Mouse (Mus musculus): ENCODE measurements at regions not wholly inside any gene's neighbourhood (a gene's known extent, or its start where the extent isn't known, plus 50 kb on each side); places are given as distances from the start of the nearest gene placed in this dataset.
A peak's percentile ranks its signal among the peaks of the same experiment; 100 is the strongest.

DNA sequence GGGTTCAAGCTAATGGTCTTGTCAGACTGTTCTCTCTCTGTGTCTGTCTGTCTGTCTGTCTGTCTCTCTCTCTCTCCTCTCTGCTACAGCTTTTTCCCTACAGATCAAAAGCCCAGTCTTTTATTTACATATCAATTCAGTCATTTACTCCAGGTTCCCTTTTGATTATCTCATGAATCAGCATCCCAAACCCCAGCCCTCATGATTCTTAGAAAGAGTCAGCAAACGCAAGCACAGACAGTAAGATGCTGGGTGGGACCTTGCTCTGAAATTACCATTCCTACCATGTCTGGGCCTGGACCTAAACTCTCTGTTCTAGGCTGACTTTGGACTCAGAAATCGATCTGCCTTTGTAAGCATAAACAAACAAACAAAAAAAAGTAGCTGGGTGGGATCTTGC lies 218.0 kb downstream of the Lrig3 start:
- ATAC-seq (ENCODE audit: low FRiP score, low read depth), result no peak
- Histone ChIP-seq H3K4me1 (no peaks in the 10 kb centered on the region), H3K36me3 (no peaks in the 10 kb centered on the region), H3K4me3 (no peak overlapping the region), H3K27me3 (replicated peaks) (no peaks in the 10 kb centered on the region), H3K9ac (no peak overlapping the region), H3K9me3 (peaks cover 4% of the 10 kb centered on the region; the same call in 1 of the 2 replicates), H3K27ac (no peak overlapping the region), H3K4me2 (replicated peaks) (no peak overlapping the region)
- WGBS, result 78% methylated on average over 2 of the region's 2 CpGs

DNA sequence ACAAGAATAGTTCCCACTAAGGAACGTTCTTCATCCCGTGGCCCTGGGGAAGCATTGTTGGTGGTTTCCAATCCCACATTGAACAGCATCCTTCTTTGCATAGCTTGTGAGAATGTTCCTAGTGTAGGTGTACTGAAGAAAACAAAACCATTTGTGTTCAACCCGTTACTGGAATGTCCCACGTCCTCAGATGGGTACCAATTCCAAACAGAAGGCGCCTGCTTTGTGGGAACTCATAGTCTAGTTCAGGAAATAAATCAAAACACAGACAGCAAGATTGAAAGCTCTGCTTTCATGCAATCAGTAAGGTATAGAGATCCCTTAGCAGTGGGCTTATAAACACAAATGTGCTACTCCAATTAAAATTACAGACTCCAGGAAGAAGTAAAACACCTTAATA lies 219.4 kb downstream of the Lrig3 start:
- Histone ChIP-seq H3K4me1 (no peaks in the 10 kb centered on the region), H3K9me3 (peaks cover 4% of the 10 kb centered on the region; the same call in 1 of the 2 replicates), H3K4me2 (replicated peaks) (no peak overlapping the region), H3K27ac (no peak overlapping the region), H3K36me3 (no peaks in the 10 kb centered on the region), H3K9ac (no peak overlapping the region), H3K27me3 (replicated peaks) (no peaks in the 10 kb centered on the region), H3K4me3 (no peak overlapping the region)
- ATAC-seq (ENCODE audit: low FRiP score, low read depth), result no peak
- WGBS, result 87% methylated on average over 5 of the region's 5 CpGs

- Histone ChIP-seq H3K9me3 (peaks cover 4% of the 10 kb centered on the region; the same call in 1 of the 2 replicates), H3K36me3 (no peaks in the 10 kb centered on the region), H3K27me3 (replicated peaks) (no peaks in the 10 kb centered on the region), H3K4me2 (replicated peaks) (no peak overlapping the region), H3K27ac (no peak overlapping the region), H3K9ac (no peak overlapping the region), H3K4me3 (no peak overlapping the region), H3K4me1 (no peaks in the 10 kb centered on the region)
- WGBS, result 90% methylated on average over 10 of the region's 10 CpGs
- no peak for ATAC-seq (ENCODE audit: low FRiP score, low read depth)
These were observed 220.1 kb downstream of the Lrig3 start for GRCm38 (mm10) chr10:126186086-126186485.

DNA sequence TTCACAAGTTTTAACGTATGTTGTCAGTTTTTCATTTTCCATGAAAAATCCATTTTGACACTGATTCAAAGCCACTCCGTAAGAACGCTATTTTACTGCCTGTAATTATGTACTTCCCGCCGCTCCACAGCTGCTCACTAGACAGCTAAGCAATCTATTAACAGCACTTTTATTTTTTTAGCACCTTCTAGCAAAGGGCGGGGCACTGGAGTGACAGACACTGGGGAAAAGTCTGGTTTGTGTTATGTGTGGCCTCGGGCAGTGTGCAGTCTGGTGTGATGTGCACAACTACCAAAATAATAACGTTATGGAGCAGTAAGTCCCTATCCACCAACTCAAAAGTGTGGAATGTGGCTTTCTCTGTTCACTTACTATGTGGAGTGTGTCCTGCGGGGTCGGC lies 223.0 kb downstream of the Lrig3 start:
- H3K36me3 ChIP-seq, result no peaks in the 10 kb centered on the region
- no peak overlapping the region for H3K4me3 ChIP-seq
- 68% methylated on average over 10 of the region's 10 CpGs for WGBS
- H3K27ac ChIP-seq, result no peak overlapping the region
- peaks cover 4% of the 10 kb centered on the region; the same call in 1 of the 2 replicates for H3K9me3 ChIP-seq
- ATAC-seq (ENCODE audit: low FRiP score, low read depth), result peak; percentile 50; the same call in 1 of the 2 replicates
- no peak overlapping the region for H3K4me2 ChIP-seq (replicated peaks)
- H3K27me3 ChIP-seq (replicated peaks), result no peaks in the 10 kb centered on the region
- H3K4me1 ChIP-seq, result no peaks in the 10 kb centered on the region
- H3K9ac ChIP-seq, result no peak overlapping the region
